Mouse (Mus musculus): ENCODE results near the gene Notch2. TPM values are rescaled to one million over a fixed set of nuclear protein-coding genes. Genes with fewer than 3 reads are reported as not detected.

The Notch2 gene
- polyA plus RNA-seq, 1 experiment from 2014 or later, result 7.6 TPM

- Histone ChIP-seq H3K27me3 (replicated peaks; ENCODE audit: control insufficient read depth, insufficient read depth, low read length) (no peaks in the 10 kb centered on the region), H3K4me3 (ENCODE audit: low read length) (no peak overlapping the region), H3K9ac (ENCODE audit: low read depth, low read length) (no peak overlapping the region), H3K27ac (ENCODE audit: low read depth, low read length) (no peak overlapping the region), H3K9me3 (ENCODE audit: control insufficient read depth, low read length) (no peaks in the 10 kb centered on the region; the same call in 1 of the 2 replicates), H3K4me1 (ENCODE audit: control insufficient read depth, insufficient read depth, low read depth, low read length) (peaks cover 3% of the 10 kb centered on the region; the same call in 1 of the 2 replicates), H3K4me2 (ENCODE audit: low read length) (no peak overlapping the region), H3K36me3 (ENCODE audit: control insufficient read depth, insufficient read depth, low read length) (no peaks in the 10 kb centered on the region)
- ATAC-seq, result 0 out of 2 replicates have a peak, but pooled peaks have one; percentile 63
- WGBS, result 30% methylated on average over 7 of the region's 7 CpGs
Observed at GRCm38 (mm10) chr3:98180805-98181204, 167.5 kb downstream of the Notch2 start.

GRCm38 (mm10) chr3:98185163-98185714, 171.9 kb downstream of the Notch2 start:
- H3K4me3 ChIP-seq (ENCODE audit: low read length), result no peak overlapping the region
- H3K27me3 ChIP-seq (replicated peaks; ENCODE audit: control insufficient read depth, insufficient read depth, low read length), result no peaks in the 10 kb centered on the region
- H3K9ac ChIP-seq (ENCODE audit: low read depth, low read length), result no peak overlapping the region
- H3K27ac ChIP-seq (ENCODE audit: low read depth, low read length), result no peak overlapping the region
- ATAC-seq, result 0 out of 2 replicates have a peak, but pooled peaks have one; percentile 20
- WGBS, result 61% methylated on average over 10 of the region's 10 CpGs
- no peak overlapping the region for H3K4me2 ChIP-seq (ENCODE audit: low read length)
- H3K9me3 ChIP-seq (ENCODE audit: control insufficient read depth, low read length), result no peaks in the 10 kb centered on the region; the same call in 1 of the 2 replicates
- peaks cover 3% of the 10 kb centered on the region; the same call in 1 of the 2 replicates for H3K4me1 ChIP-seq (ENCODE audit: control insufficient read depth, insufficient read depth, low read depth, low read length)
- no peaks in the 10 kb centered on the region for H3K36me3 ChIP-seq (ENCODE audit: control insufficient read depth, insufficient read depth, low read length)

- no peak overlapping the region for H3K27ac ChIP-seq (ENCODE audit: low read depth, low read length)
Observed at GRCm38 (mm10) chr3:98187777-98188176, 174.4 kb downstream of the Notch2 start.

GRCm38 (mm10) chr3:98197711-98198532, 184.6 kb downstream of the Notch2 start:
- no peak overlapping the region for H3K4me3 ChIP-seq (ENCODE audit: low read length)
- no peaks in the 10 kb centered on the region for H3K36me3 ChIP-seq (ENCODE audit: control insufficient read depth, insufficient read depth, low read length)
- H3K9ac ChIP-seq (ENCODE audit: low read depth, low read length), result no peak overlapping the region
- H3K9me3 ChIP-seq (ENCODE audit: control insufficient read depth, low read length), result no peaks in the 10 kb centered on the region
- no peaks in the 10 kb centered on the region for H3K27me3 ChIP-seq (replicated peaks; ENCODE audit: control insufficient read depth, insufficient read depth, low read length)
- WGBS, result 9% methylated on average over 9 of the region's 9 CpGs
- peak; percentile 93 for ATAC-seq
- H3K4me1 ChIP-seq (ENCODE audit: control insufficient read depth, insufficient read depth, low read depth, low read length), result peaks cover 10% of the 10 kb centered on the region
- H3K27ac ChIP-seq (ENCODE audit: low read depth, low read length), result peak overlapping the region; percentile 59
- H3K4me2 ChIP-seq (ENCODE audit: low read length), result no peak overlapping the region

More at GRCm38 (mm10) chr3:98187777-98188176, 174.4 kb downstream of the Notch2 start:
- no peak overlapping the region for H3K9ac ChIP-seq (ENCODE audit: low read depth, low read length)
- no peaks in the 10 kb centered on the region for H3K27me3 ChIP-seq (replicated peaks; ENCODE audit: control insufficient read depth, insufficient read depth, low read length)
- H3K36me3 ChIP-seq (ENCODE audit: control insufficient read depth, insufficient read depth, low read length), result no peaks in the 10 kb centered on the region
- H3K9me3 ChIP-seq (ENCODE audit: control insufficient read depth, low read length), result no peaks in the 10 kb centered on the region; the same call in 1 of the 2 replicates
- WGBS, result 86% methylated on average over 3 of the region's 3 CpGs
- ATAC-seq, result no peak
- no peak overlapping the region for H3K4me3 ChIP-seq (ENCODE audit: low read length)
- H3K4me2 ChIP-seq (ENCODE audit: low read length), result no peak overlapping the region
- H3K4me1 ChIP-seq (ENCODE audit: control insufficient read depth, insufficient read depth, low read depth, low read length), result peaks cover 3% of the 10 kb centered on the region; the same call in 1 of the 2 replicates

- 73% methylated on average over 5 of the region's 5 CpGs for WGBS
- H3K27me3 ChIP-seq (replicated peaks; ENCODE audit: control insufficient read depth, insufficient read depth, low read length), result no peaks in the 10 kb centered on the region
- no peak for ATAC-seq
Observed at GRCm38 (mm10) chr3:98199747-98200146, 186.4 kb downstream of the Notch2 start.

More at GRCm38 (mm10) chr3:98199747-98200146, 186.4 kb downstream of the Notch2 start:
- Histone ChIP-seq H3K9me3 (ENCODE audit: control insufficient read depth, low read length) (no peaks in the 10 kb centered on the region), H3K4me3 (ENCODE audit: low read length) (no peak overlapping the region), H3K4me2 (ENCODE audit: low read length) (no peak overlapping the region), H3K4me1 (ENCODE audit: control insufficient read depth, insufficient read depth, low read depth, low read length) (peaks cover 10% of the 10 kb centered on the region), H3K27ac (ENCODE audit: low read depth, low read length) (no peak overlapping the region), H3K36me3 (ENCODE audit: control insufficient read depth, insufficient read depth, low read length) (no peaks in the 10 kb centered on the region), H3K9ac (ENCODE audit: low read depth, low read length) (no peak overlapping the region)

Other genes starting within 250 kb of the Notch2 start
- 60.3 and 69.9 TPM in 2 replicates for gene Pde4dip, start 124.8 kb upstream of the Notch2 start, polyA plus RNA-seq (2015; fragmentation: Nextera tagmentation; extraction: Ambion mirVana)
- gene Sec22b, start 112.3 kb upstream of the Notch2 start, polyA plus RNA-seq (2015; fragmentation: Nextera tagmentation; extraction: Ambion mirVana), result 97.5 and 102 TPM in 2 replicates
- not detected in 2 replicates for gene Adam30, start 147.1 kb downstream of the Notch2 start, polyA plus RNA-seq (2015; fragmentation: Nextera tagmentation; extraction: Ambion mirVana)
- not detected in 2 replicates for gene Reg4, start 208.6 kb downstream of the Notch2 start, polyA plus RNA-seq (2015; fragmentation: Nextera tagmentation; extraction: Ambion mirVana)